Mouse (Mus musculus): ENCODE data around the gene Klra2. TPM values are rescaled to one million over a fixed set of nuclear protein-coding genes. Genes with fewer than 3 reads are reported as not detected.
"Not testable (repeated sequence)": the region's sequence is repeated elsewhere in the genome, so short reads cannot be mapped to it uniquely, and the experiment has no call there.

The Klra2 gene
- polyA plus RNA-seq (2014; fragmentation: Nextera tagmentation; extraction: Ambion mirVana) = not detected in 2 replicates

DNA sequence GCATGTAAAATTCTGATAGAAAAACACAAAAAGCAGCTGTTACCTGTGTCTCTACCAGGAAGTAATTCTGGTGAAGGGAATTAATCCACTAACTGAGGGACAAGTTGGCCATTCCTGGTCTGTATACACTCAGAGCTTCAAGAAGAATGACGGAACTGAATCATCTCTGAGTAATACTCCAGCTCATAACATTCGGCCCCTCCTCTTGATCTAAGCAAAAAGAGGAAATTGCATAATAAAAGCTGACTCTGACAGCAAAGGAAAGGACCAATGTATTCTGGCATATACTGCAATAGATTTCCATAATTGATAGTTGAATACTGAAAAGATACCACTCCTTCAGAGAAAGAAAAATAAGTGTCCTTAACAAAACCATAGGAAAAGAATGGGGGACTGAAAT, at the start of gene Klra2:
Gene Klra2, minus strand, starts transcription at position 157 of the 400 bp plus-strand sequence.
- Histone ChIP-seq H3K27me3 (ENCODE audit: control insufficient read depth, insufficient read depth, low read length) (no peaks in the 10 kb centered on the region), H3K4me3 (ENCODE audit: low read depth, low read length) (no peak within 1 kb of the TSS), H3K36me3 (ENCODE audit: control insufficient read depth, insufficient read depth, low read length) (no peaks in the 10 kb centered on the region), H3K4me1 (replicated peaks; ENCODE audit: control insufficient read depth, insufficient read depth, low read length) (no peaks in the 10 kb centered on the region), H3K27ac (ENCODE audit: low read depth, low read length) (no peak within 1 kb of the TSS), H3K9me3 (ENCODE audit: control insufficient read depth, low read length) (no peaks in the 10 kb centered on the region), H3K9ac (ENCODE audit: low read length) (no peak within 1 kb of the TSS), H3K4me2 (ENCODE audit: low read depth, low read length, severe bottlenecking) (no peak within 1 kb of the TSS)
- WGBS = 91% methylated on average over 2 of the region's 2 CpGs
- DNase-seq (ENCODE audit: low spot score) = no peak
- no peak for ATAC-seq (replicated peaks; ENCODE audit: low FRiP score)

DNA sequence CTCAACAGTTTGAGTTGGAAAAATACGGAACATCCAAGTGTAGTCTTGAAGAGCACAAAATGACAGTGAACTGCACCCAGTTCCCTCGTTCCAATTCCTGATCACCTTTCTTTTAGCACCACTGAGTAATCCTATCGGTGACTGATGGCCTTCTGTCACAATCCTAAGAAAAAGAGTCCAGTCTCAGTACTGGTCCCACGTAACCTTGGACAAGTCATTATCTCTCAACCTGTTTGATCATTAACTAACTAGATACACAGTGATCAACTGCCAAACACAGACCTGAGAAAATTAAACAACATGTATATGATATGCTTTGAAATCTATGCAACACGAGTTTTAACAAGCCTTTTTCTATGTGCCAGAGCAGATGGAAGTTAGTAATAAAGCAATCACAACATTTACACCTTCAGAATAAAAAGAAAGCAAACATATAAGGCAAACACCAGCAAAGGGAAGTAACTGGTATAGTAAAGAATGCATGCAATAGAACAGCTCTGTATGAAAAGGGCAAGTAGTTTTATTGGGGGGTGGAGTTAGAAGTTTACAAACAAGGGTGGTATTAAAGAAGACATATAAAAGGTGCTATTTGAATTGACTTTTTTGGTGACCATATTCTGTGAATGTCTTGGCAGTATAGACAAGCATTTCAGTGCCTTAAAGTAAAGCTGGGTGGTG, 47.4 kb upstream of the Klra2 start:
- no peak overlapping the region for H3K9ac ChIP-seq (ENCODE audit: low read length)
- WGBS = 90% methylated on average over 5 of the region's 5 CpGs
- H3K36me3 ChIP-seq (ENCODE audit: control insufficient read depth, insufficient read depth, low read length) = no peaks in the 10 kb centered on the region
- ATAC-seq (replicated peaks; ENCODE audit: low FRiP score) (no peak), DNase-seq (ENCODE audit: low spot score) (no peak)
- no peak overlapping the region for H3K4me3 ChIP-seq (ENCODE audit: low read depth, low read length)
- peaks cover 7% of the 10 kb centered on the region; the same call in 1 of the 2 replicates for H3K4me1 ChIP-seq (replicated peaks; ENCODE audit: control insufficient read depth, insufficient read depth, low read length)
- no peak overlapping the region for H3K27ac ChIP-seq (ENCODE audit: low read depth, low read length)
- no peaks in the 10 kb centered on the region for H3K9me3 ChIP-seq (ENCODE audit: control insufficient read depth, low read length)
- H3K27me3 ChIP-seq (ENCODE audit: control insufficient read depth, insufficient read depth, low read length) = no peaks in the 10 kb centered on the region
- H3K4me2 ChIP-seq (ENCODE audit: low read depth, low read length, severe bottlenecking) = no peak overlapping the region

DNA sequence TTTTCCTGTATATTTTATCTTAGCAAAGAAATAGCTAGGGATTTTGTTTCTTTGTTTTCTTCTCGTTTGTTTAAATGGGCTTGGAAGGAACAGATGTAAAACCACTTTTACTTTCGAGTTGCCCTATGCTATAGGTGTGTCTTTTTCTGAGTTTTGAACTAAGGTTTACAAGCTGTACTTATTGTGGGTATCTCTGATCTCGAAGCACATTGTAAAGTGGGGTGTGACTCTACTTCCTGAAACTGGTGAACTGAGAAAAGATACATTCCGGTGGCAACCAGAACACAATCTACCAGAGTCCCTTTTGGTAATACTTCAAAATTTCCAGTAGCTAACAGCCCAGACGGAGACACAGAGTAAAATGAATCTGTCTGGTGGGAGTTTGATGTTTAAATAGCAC, 46.8 kb upstream of the Klra2 start:
- no peaks in the 10 kb centered on the region for H3K36me3 ChIP-seq (ENCODE audit: control insufficient read depth, insufficient read depth, low read length)
- peaks cover 7% of the 10 kb centered on the region; the same call in 1 of the 2 replicates for H3K4me1 ChIP-seq (replicated peaks; ENCODE audit: control insufficient read depth, insufficient read depth, low read length)
- WGBS = 89% methylated on average over 5 of the region's 5 CpGs
- no peak overlapping the region for H3K4me3 ChIP-seq (ENCODE audit: low read depth, low read length)
- no peak overlapping the region for H3K9ac ChIP-seq (ENCODE audit: low read length)
- DNase-seq (ENCODE audit: low spot score) = no peak
- no peak overlapping the region for H3K4me2 ChIP-seq (ENCODE audit: low read depth, low read length, severe bottlenecking)
- no peak overlapping the region for H3K27ac ChIP-seq (ENCODE audit: low read depth, low read length)
- H3K27me3 ChIP-seq (ENCODE audit: control insufficient read depth, insufficient read depth, low read length) = no peaks in the 10 kb centered on the region
- H3K9me3 ChIP-seq (ENCODE audit: control insufficient read depth, low read length) = no peaks in the 10 kb centered on the region
- ATAC-seq (replicated peaks; ENCODE audit: low FRiP score) = no peak

DNA sequence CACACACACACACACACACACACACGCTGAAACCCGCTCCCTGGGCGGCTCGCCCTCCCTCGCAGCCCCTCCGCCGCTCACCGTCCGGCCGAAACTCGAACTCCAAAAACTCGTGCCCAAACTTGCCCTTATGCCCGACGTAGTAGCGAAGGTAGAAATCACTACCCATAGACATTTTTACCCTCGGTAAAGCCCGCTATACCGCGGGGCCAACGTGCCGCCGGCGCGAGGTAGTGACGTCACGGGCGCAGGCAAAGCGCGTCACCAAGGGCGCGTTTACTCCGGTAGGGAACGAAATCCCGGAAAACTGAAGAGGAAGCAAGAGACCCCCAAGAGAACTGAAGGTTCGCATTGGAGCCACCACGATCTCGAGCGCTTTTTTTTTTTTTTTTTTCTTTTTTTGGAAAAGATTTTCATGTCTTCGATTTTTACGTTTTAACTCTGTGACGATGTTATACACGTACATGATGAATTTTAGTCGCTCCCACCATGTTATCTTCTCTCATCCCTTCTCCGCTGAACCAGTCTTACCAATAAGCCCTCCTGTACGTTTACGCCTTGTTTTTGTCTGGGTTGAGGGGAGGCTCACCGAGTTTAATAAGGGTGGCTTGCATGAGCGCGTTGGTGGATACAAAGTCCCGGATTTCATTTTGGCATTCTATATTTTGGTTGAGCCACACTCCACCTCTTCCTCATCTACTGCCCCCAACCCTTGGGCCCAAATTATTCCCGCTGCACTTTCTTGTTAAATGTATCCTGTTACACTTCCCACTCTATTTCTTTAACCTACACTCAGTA, 46.0 kb upstream of the Klra2 start, which contains the start of gene Magohb:
Gene Magohb, minus strand, starts transcription at position 254 of the 798 bp plus-strand sequence.
- ATAC-seq (replicated peaks; ENCODE audit: low FRiP score) = peak; percentile 89
- H3K9ac ChIP-seq (ENCODE audit: low read length) = peak within 1 kb of the TSS; percentile 68
- H3K27ac ChIP-seq (ENCODE audit: low read depth, low read length) = no peak within 1 kb of the TSS
- no peaks in the 10 kb centered on the region for H3K27me3 ChIP-seq (ENCODE audit: control insufficient read depth, insufficient read depth, low read length)
- WGBS = 1% methylated on average over 49 of the region's 51 CpGs
- H3K4me1 ChIP-seq (replicated peaks; ENCODE audit: control insufficient read depth, insufficient read depth, low read length) = peaks cover 7% of the 10 kb centered on the region; the same call in 1 of the 2 replicates
- peak; percentile 90 for DNase-seq (ENCODE audit: low spot score)
- H3K36me3 ChIP-seq (ENCODE audit: control insufficient read depth, insufficient read depth, low read length) = no peaks in the 10 kb centered on the region
- H3K4me3 ChIP-seq (ENCODE audit: low read depth, low read length) = peak within 1 kb of the TSS; percentile 61
- no peaks in the 10 kb centered on the region for H3K9me3 ChIP-seq (ENCODE audit: control insufficient read depth, low read length)
- peak within 1 kb of the TSS; percentile 63 for H3K4me2 ChIP-seq (ENCODE audit: low read depth, low read length, severe bottlenecking)

DNA sequence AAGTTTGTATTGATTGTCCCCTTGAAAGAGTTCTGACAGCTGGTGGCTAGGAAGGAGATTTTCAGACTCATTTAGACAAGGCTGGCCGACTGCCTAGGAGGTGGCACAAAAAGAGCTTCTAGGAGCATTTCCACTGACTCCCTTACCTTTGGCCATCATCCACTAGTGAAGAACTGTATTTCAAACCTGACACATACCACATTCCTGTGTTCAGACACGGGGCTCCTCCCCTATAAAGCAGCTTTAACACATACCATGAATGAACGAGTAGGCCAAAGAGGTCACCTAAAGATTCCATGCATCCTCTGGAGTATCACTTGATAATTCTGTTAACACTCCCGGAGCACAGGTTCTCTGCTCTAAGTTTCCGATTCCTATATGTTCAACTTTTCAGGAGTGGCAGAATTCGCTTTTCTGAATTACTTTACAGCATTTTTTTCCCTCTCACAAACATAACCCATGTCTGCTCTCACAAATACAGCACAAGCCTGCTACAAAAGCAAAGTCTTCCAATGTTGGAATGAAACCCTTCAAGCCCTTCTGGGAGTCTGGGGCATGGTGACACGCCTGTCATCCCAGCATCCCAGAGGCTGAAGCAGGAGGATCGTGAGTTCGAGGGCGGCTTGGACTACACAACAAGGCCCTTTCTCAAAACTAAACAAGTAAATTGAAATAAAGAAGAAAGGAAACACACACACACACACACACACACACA, 45.3 kb upstream of the Klra2 start:
- H3K9me3 ChIP-seq (ENCODE audit: control insufficient read depth, low read length) = no peaks in the 10 kb centered on the region
- H3K4me2 ChIP-seq (ENCODE audit: low read depth, low read length, severe bottlenecking) = peak overlapping the region; percentile 63
- ATAC-seq (replicated peaks; ENCODE audit: low FRiP score) = no peak; the same call in 1 of the 2 replicates
- no peaks in the 10 kb centered on the region for H3K36me3 ChIP-seq (ENCODE audit: control insufficient read depth, insufficient read depth, low read length)
- peaks cover 7% of the 10 kb centered on the region; the same call in 1 of the 2 replicates for H3K4me1 ChIP-seq (replicated peaks; ENCODE audit: control insufficient read depth, insufficient read depth, low read length)
- no peak for DNase-seq (ENCODE audit: low spot score)
- H3K27ac ChIP-seq (ENCODE audit: low read depth, low read length) = no peak overlapping the region
- peak overlapping the region; percentile 68 for H3K9ac ChIP-seq (ENCODE audit: low read length)
- H3K4me3 ChIP-seq (ENCODE audit: low read depth, low read length) = peak overlapping the region; percentile 61
- H3K27me3 ChIP-seq (ENCODE audit: control insufficient read depth, insufficient read depth, low read length) = no peaks in the 10 kb centered on the region
- 31% methylated on average over 10 of the region's 10 CpGs for WGBS

DNA sequence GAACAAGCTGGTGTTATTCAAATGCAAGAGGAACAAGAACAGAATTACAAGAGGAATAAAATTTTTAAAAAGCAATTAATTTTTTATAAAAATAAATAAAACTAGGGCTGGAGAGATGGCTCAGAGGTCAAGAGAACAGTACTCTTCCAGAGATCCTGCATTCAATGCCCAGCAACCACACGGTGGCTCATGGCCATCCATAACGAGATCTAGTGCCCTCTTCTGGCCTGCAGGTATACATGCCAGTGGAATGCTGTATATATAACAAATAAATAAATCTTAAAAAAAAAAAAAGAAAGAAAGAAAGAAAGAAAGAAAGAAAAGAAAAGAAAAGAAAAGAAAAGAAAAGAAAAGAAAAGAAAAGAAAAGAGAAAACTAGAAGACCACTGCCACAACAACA, 43.3 kb upstream of the Klra2 start:
- Histone ChIP-seq H3K36me3 (ENCODE audit: control insufficient read depth, insufficient read depth, low read length) (no peaks in the 10 kb centered on the region), H3K9me3 (ENCODE audit: control insufficient read depth, low read length) (no peaks in the 10 kb centered on the region), H3K4me3 (ENCODE audit: low read depth, low read length) (no peak overlapping the region), H3K9ac (ENCODE audit: low read length) (no peak overlapping the region), H3K27ac (ENCODE audit: low read depth, low read length) (no peak overlapping the region), H3K4me2 (ENCODE audit: low read depth, low read length, severe bottlenecking) (no peak overlapping the region), H3K27me3 (ENCODE audit: control insufficient read depth, insufficient read depth, low read length) (no peaks in the 10 kb centered on the region), H3K4me1 (replicated peaks; ENCODE audit: control insufficient read depth, insufficient read depth, low read length) (peaks cover 7% of the 10 kb centered on the region; the same call in 1 of the 2 replicates)
- no peak for DNase-seq (ENCODE audit: low spot score)
- ATAC-seq (replicated peaks; ENCODE audit: low FRiP score) = no peak
- 23% methylated on average over 2 of the region's 2 CpGs for WGBS

DNA sequence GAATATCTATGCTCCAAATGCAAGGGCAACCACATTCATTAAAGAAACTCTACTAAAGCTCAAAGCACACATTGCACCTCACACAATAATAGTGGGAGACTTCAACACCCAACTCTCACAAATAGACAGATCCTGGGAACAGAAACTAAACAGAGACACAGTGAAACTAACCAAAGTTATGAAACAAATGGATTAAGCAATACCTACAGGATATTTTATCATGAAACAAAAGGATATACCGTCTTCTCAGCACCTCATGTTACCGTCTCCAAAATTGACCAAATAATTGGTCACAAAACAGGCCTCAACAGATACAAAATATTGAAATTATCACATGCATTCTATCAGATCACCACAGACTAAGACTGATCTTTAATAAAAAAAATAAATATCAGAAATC, 31.0 kb upstream of the Klra2 start:
- H3K4me2 ChIP-seq (ENCODE audit: low read depth, low read length, severe bottlenecking); H3K36me3 ChIP-seq (ENCODE audit: control insufficient read depth, insufficient read depth, low read length); H3K27ac ChIP-seq (ENCODE audit: low read depth, low read length); H3K4me1 ChIP-seq (replicated peaks; ENCODE audit: control insufficient read depth, insufficient read depth, low read length); H3K9ac ChIP-seq (ENCODE audit: low read length); H3K27me3 ChIP-seq (ENCODE audit: control insufficient read depth, insufficient read depth, low read length); DNase-seq (ENCODE audit: low spot score); H3K4me3 ChIP-seq (ENCODE audit: low read depth, low read length); ATAC-seq (replicated peaks; ENCODE audit: low FRiP score); H3K9me3 ChIP-seq (ENCODE audit: control insufficient read depth, low read length): not testable (repeated sequence)
- 93% methylated on average over 2 of the region's 2 CpGs for WGBS

DNA sequence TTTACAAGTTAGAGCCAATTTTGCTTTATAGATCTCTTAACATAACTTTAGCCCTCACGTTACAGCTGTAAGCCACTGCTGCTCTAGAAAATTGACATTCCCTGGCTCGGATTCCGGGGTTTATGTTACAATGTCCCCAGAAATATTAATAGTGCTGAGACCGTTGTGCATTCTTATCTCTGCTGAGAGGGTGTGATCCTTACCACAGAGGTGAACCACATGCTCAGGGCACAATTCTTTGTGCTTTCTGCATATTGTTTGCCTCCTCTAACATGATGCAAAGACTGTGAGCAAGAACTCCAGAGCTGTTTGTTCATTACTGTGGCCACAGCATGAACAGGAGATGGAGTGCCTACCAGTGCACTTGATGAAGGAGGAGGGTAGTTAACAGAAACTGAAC, 29.5 kb upstream of the Klra2 start:
- Histone ChIP-seq H3K4me1 (replicated peaks; ENCODE audit: control insufficient read depth, insufficient read depth, low read length) (no peaks in the 10 kb centered on the region), H3K36me3 (ENCODE audit: control insufficient read depth, insufficient read depth, low read length) (no peaks in the 10 kb centered on the region), H3K4me3 (ENCODE audit: low read depth, low read length) (no peak overlapping the region), H3K9me3 (ENCODE audit: control insufficient read depth, low read length) (no peaks in the 10 kb centered on the region), H3K4me2 (ENCODE audit: low read depth, low read length, severe bottlenecking) (no peak overlapping the region), H3K27ac (ENCODE audit: low read depth, low read length) (no peak overlapping the region), H3K27me3 (ENCODE audit: control insufficient read depth, insufficient read depth, low read length) (no peaks in the 10 kb centered on the region), H3K9ac (ENCODE audit: low read length) (no peak overlapping the region)
- 90% methylated on average over 4 of the region's 4 CpGs for WGBS
- DNase-seq (ENCODE audit: low spot score) (no peak), ATAC-seq (replicated peaks; ENCODE audit: low FRiP score) (no peak)

Data from forebrain, embryonic 11.5 days (tissue).